Mouse (Mus musculus): Measurements from ENCODE around the gene Prss33. TPM values are rescaled to one million over a fixed set of nuclear protein-coding genes. Genes with fewer than 3 reads are reported as not detected.
A peak's percentile ranks its signal among the peaks of the same experiment; 100 is the strongest.

Prss33 gene
- polyA plus RNA-seq, 1 experiment from 2014 or later: not detected

- in situ Hi-C loops (cut with MboI; ENCODE audit: low pct_unique_long_range_greater_than_20kb): no loop called here
- POLR2A ChIA-PET: no interaction called here
Observed at GRCm38 (mm10) chr17:23786510-23786931, 49.3 kb downstream of the Prss33 start.

DNA sequence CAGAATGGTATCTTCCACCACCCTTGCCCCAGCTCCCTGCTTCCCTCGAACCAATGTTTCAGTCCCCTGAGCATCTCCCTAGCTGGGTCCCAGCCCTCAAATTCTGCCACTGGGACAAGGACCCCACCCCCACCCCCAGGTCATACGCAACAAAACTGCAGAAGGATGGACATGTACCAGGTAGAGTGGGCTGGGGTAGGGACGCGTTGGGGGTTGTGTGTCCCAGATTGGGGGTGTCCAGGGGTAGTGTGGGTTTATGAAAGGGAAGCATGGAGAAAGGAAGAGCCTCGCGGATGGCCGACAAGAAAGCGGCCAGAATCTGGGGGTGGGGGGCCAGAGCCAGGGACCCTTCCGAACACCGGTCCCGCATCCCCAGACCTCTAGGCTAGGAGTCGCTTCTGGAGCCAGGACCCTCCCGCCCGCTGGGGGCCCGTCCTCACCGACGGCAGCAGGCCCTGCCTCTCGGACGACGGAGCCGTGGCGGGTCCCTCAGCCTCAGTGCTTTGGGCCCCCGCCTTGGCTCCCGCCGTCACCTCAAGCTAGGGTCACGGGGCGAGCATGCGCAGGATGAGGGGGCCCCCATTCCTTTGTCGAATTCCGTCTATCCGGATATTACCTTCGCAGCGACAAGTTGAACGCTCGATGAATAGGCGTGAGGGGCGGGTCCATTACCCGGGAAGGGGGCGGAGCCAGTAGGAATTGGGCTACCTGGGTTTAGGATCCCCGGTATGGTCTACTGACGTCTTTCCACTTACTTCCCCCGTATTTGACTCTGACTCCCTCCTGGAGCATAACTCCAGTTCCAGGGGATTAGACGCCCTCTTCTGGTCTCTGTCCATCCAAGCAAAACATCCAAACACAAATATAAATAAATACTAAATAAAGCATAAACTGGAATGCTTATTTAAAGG, 50.0 kb downstream of the Prss33 start, which contains the start of gene Flywch2:
TSS of gene Flywch2 (minus strand) at position 521 of the 911 bp plus-strand sequence.
- CTCF ChIA-PET: no interaction called here
- POLR2A ChIA-PET: no interaction called here
- ATAC-seq (peak; percentile 65), DNase-seq (ENCODE audit: low read depth, low spot score) (no peak)
- in situ Hi-C loops (cut with MboI; ENCODE audit: low pct_unique_long_range_greater_than_20kb): no loop called here
- TF ChIP-seq CTCF (IDR thresholded peaks at IDR 0.05): no peak
- H3K27me3 ChIP-seq: no peaks in the 10 kb centered on the region

More at GRCm38 (mm10) chr17:23786510-23786931, 49.3 kb downstream of the Prss33 start:
- no peaks in the 10 kb centered on the region for H3K27me3 ChIP-seq
- TF ChIP-seq CTCF (IDR thresholded peaks at IDR 0.05): no peak
- ATAC-seq: no peak
- CTCF ChIA-PET: interaction anchor here (1.8 kb wide), 1 partner anchor 15 kb away, joined by 5 read pairs; no protein-coding TSS in a partner anchor
- DNase-seq (ENCODE audit: low read depth, low spot score): no peak

DNA sequence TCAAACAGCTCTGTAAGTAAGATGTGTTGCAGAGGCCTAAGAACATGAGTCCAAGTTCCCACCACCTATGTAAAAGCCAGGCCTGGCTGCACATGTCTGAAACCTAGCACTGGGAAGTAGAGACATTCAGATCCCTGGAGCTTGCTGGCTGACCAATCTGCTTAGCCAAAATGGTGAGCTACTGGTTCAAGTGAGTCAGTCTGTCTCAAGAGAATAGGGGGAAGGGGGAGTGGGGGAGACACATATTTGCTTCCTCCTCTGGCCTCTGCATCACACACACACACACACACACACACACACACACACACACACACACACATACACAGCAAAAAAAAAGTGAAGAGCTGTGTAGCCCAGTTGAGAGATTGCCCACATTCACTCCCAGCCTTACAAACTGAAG, 52.5 kb downstream of the Prss33 start:
- DNase-seq (ENCODE audit: low read depth, low spot score): no peak
- no peak for TF ChIP-seq CTCF (IDR thresholded peaks at IDR 0.05)
- ChIA-PET POLR2A (no interaction called here), CTCF (interaction anchor here (1.1 to 1.9 kb wide), 2 partner anchors 7 to 60 kb away, joined by 3 to 5 read pairs; partner anchors contain the start of genes Prss32 and Prss41)
- no peaks in the 10 kb centered on the region for H3K27me3 ChIP-seq
- ATAC-seq: no peak
- in situ Hi-C loops (cut with MboI; ENCODE audit: low pct_unique_long_range_greater_than_20kb): no loop called here

Other genes with a start within 250 kb of the Prss33 start
- 6.8 TPM for gene Zfp13, start 236.6 kb downstream of the Prss33 start, polyA plus RNA-seq (2021)
- gene Zscan10, start 235.2 kb downstream of the Prss33 start, polyA plus RNA-seq (2021): not detected
- not detected for gene Mmp25, start 190.8 kb downstream of the Prss33 start, polyA plus RNA-seq (2021)
- 0.22 TPM for gene Bicdl2, start 175.6 kb downstream of the Prss33 start, polyA plus RNA-seq (2021)
- gene Hcfc1r1, start 162.5 kb downstream of the Prss33 start, polyA plus RNA-seq (2021): 261 TPM
- 32.9 TPM for gene Thoc6, start 162.2 kb downstream of the Prss33 start, polyA plus RNA-seq (2021)
- 421 TPM for gene Tnfrsf12a, start 158.6 kb downstream of the Prss33 start, polyA plus RNA-seq (2021)
- gene Cldn6, start 156.8 kb downstream of the Prss33 start, polyA plus RNA-seq (2021): not detected
- 0.05 TPM for gene Cldn9, start 152.0 kb downstream of the Prss33 start, polyA plus RNA-seq (2021)
- not detected for gene 1520401A03Rik, start 113.3 kb downstream of the Prss33 start, polyA plus RNA-seq (2021)
- gene Pkmyt1, start 109.7 kb downstream of the Prss33 start, polyA plus RNA-seq (2021): 13.3 TPM
- 7.3 TPM for gene Paqr4, start 95.2 kb downstream of the Prss33 start, polyA plus RNA-seq (2021)
- gene Kremen2, start 90.2 kb downstream of the Prss33 start, polyA plus RNA-seq (2021): not detected
- gene Flywch1, start 64.5 kb downstream of the Prss33 start, polyA plus RNA-seq (2021): 96.0 TPM
- 7.9 TPM for gene Flywch2, start 50.0 kb downstream of the Prss33 start, polyA plus RNA-seq (2021)
- 314 TPM for gene Srrm2, start 45.5 kb downstream of the Prss33 start, polyA plus RNA-seq (2021)
- 610 TPM for gene Elob, start 6.9 kb downstream of the Prss33 start, polyA plus RNA-seq (2021)
- 0.45 TPM for gene Prss32, start 7.8 kb upstream of the Prss33 start, polyA plus RNA-seq (2021)
- 0.35 TPM for gene Prss41, start 8.1 kb upstream of the Prss33 start, polyA plus RNA-seq (2021)
- gene Prss21, start 32.0 kb upstream of the Prss33 start, polyA plus RNA-seq (2021): not detected
- not detected for gene Dcpp1, start 44.8 kb upstream of the Prss33 start, polyA plus RNA-seq (2021)
- not detected for gene Dcpp2, start 44.8 kb upstream of the Prss33 start, polyA plus RNA-seq (2021)
- gene Dcpp3, start 81.4 kb upstream of the Prss33 start, polyA plus RNA-seq (2021): not detected
- gene Sbp, start 105.6 kb upstream of the Prss33 start, polyA plus RNA-seq (2021): not detected
- not detected for gene Sbpl, start 119.2 kb upstream of the Prss33 start, polyA plus RNA-seq (2021)
- 0.05 TPM for gene Prss30, start 144.5 kb upstream of the Prss33 start, polyA plus RNA-seq (2021)
- 0.28 TPM for gene Prss22, start 162.0 kb upstream of the Prss33 start, polyA plus RNA-seq (2021)
- 0.28 TPM for gene Prss27, start 202.1 kb upstream of the Prss33 start, polyA plus RNA-seq (2021)
- gene Kctd5, start 237.4 kb upstream of the Prss33 start, polyA plus RNA-seq (2021): 57.8 TPM